Mouse (Mus musculus) central nervous system, embryonic 14 days (tissue): ENCODE data around the gene Dars2. TPM values are rescaled to one million over a fixed set of nuclear protein-coding genes. Genes with fewer than 3 reads are reported as not detected.

ENCODE experiments used
- polyA plus RNA-seq: library from polyadenylated mRNA; depleted of rRNA; stranded (reverse); fragments of >200 nt; gene quantifications from 2 replicates; pipeline ENCODE4 v1.2.3, GENCODE M21; 2012; rRNA removed

Dars2 gene
- 20.3 and 23.8 TPM in 2 replicates for polyA plus RNA-seq

GRCm38 (mm10) chr1:161070352-161071271 is at the start of gene Dars2, which contains the start of gene Cenpl:
TSS of gene Dars2 (minus strand) at chr1:161070658.
TSS of gene Cenpl (plus strand) at chr1:161070713.

GRCm38 (mm10) chr1:161034435-161035280 is 35.8 kb downstream of the Dars2 start, which contains the start of gene Zbtb37:
TSS of gene Zbtb37 (minus strand) at chr1:161034849.

Other genes starting within 250 kb of the Dars2 start
- gene Rc3h1, start 164.2 kb downstream of the Dars2 start, polyA plus RNA-seq = 8.6 and 9.7 TPM in 2 replicates
- gene Serpinc1, start 92.1 kb downstream of the Dars2 start, polyA plus RNA-seq = 0.36 and 0.56 TPM in 2 replicates
- gene Zbtb37, start 35.8 kb downstream of the Dars2 start, polyA plus RNA-seq = 7.6 and 7.8 TPM in 2 replicates
- gene Cenpl, start 55 bp upstream of the Dars2 start, polyA plus RNA-seq = 10.2 and 11.4 TPM in 2 replicates
- gene Klhl20, start 60.9 kb upstream of the Dars2 start, polyA plus RNA-seq = 21.5 TPM in 2 replicates
- 10.2 and 11.3 TPM in 2 replicates for gene Ankrd45, start 72.0 kb upstream of the Dars2 start, polyA plus RNA-seq
- gene Tex50, start 88.7 kb upstream of the Dars2 start, polyA plus RNA-seq = not detected in 2 replicates
- 82.7 and 102 TPM in 2 replicates for gene Prdx6, start 180.6 kb upstream of the Dars2 start, polyA plus RNA-seq